Mouse (Mus musculus): ENCODE data around the gene Gm5431. TPM values are rescaled to one million over a fixed set of nuclear protein-coding genes. Genes with fewer than 3 reads are reported as not detected.

The Gm5431 gene
- total RNA-seq, 2 experiments from 2014 or later, result 0.73 to 0.96 TPM

- no peak for DNase-seq (ENCODE audit: low spot score in 2 of 2)
These were observed 60.8 kb downstream of the Gm5431 start for GRCm38 (mm10) chr11:48841213-48841612.

GRCm38 (mm10) chr11:48840805-48841204 lies 61.2 kb downstream of the Gm5431 start:
- no peak for DNase-seq (ENCODE audit: low spot score in 2 of 2)

GRCm38 (mm10) chr11:48838879-48839680 lies 62.9 kb downstream of the Gm5431 start:
- DNase-seq (ENCODE audit: low spot score in 2 of 2), result no peak

GRCm38 (mm10) chr11:48838181-48838797 lies 63.7 kb downstream of the Gm5431 start:
- no peak for DNase-seq (ENCODE audit: low spot score in 2 of 2)

Other genes with a start within 250 kb of the Gm5431 start
- 100 to 1,000 TPM; 940 to 975 TPM for gene Rack1, start 101.9 kb downstream of the Gm5431 start, total RNA-seq (2021)
- gene Trim41, start 84.9 kb downstream of the Gm5431 start, total RNA-seq (2021), result 10 to 100 TPM; 62.4 to 69.7 TPM
- 10 to 100 TPM in 1 of 2 experiments, 1 to 10 TPM in 1; 9.5 to 14.2 TPM for gene Trim7, start 76.1 kb downstream of the Gm5431 start, total RNA-seq (2021)
- gene Gm12184, start 75.6 kb downstream of the Gm5431 start, total RNA-seq (2021), result 1 to 10 TPM; 5.3 to 5.4 TPM
- 10 to 100 TPM; 17.3 to 20.1 TPM for gene Irgm1, start 30.5 kb downstream of the Gm5431 start, total RNA-seq (2021)
- 1 to 10 TPM; 8.2 to 9.1 TPM for gene Psme2b, start 44.0 kb upstream of the Gm5431 start, total RNA-seq (2021)
- gene Olfr56, start 76.7 kb upstream of the Gm5431 start, total RNA-seq (2021), result under 1 TPM; 0.14 to 0.28 TPM
- 1 to 10 TPM; 1.5 to 1.6 TPM for gene 9930111J21Rik1, start 77.2 kb upstream of the Gm5431 start, total RNA-seq (2021)
- 1 to 10 TPM in 1 of 2 experiments, under 1 TPM in 1; 0.87 to 2.5 TPM for gene Gm12185, start 90.0 kb upstream of the Gm5431 start, total RNA-seq (2021)
- 1 to 10 TPM; 1.9 to 4.2 TPM for gene Tgtp1, start 92.0 kb upstream of the Gm5431 start, total RNA-seq (2021)
- gene 9930111J21Rik2, start 149.0 kb upstream of the Gm5431 start, total RNA-seq (2021), result 1 to 10 TPM; 1.6 to 2.8 TPM
- gene Tgtp2, start 162.0 kb upstream of the Gm5431 start, total RNA-seq (2021), result 1 to 10 TPM in 1 of 2 experiments, not detected in 1; 1.2 TPM
- gene Ifi47, start 174.4 kb upstream of the Gm5431 start, total RNA-seq (2021), result 1 to 10 TPM; 3.3 to 6.7 TPM
- under 1 TPM; 0.25 TPM for gene Olfr1396, start 212.7 kb upstream of the Gm5431 start, total RNA-seq (2021)
- gene Olfr1395, start 240.1 kb upstream of the Gm5431 start, total RNA-seq (2021), result not detected

Measured in adrenal gland, postnatal 4 days (tissue).